Mouse (Mus musculus) v-Abl transformed pro-B cells (cell line): ENCODE measurements around the gene Cspg4.

Experiments
- in situ Hi-C, 2 experiments: fragments of 400-800 bp; cut with MboI; formaldehyde crosslinking; loops; one replicate each; pipeline ENCODE4 v1.15.1; 2025; ENCODE audit not compliant: unreplicated experiment in 2 of 2

Cspg4 gene

DNA sequence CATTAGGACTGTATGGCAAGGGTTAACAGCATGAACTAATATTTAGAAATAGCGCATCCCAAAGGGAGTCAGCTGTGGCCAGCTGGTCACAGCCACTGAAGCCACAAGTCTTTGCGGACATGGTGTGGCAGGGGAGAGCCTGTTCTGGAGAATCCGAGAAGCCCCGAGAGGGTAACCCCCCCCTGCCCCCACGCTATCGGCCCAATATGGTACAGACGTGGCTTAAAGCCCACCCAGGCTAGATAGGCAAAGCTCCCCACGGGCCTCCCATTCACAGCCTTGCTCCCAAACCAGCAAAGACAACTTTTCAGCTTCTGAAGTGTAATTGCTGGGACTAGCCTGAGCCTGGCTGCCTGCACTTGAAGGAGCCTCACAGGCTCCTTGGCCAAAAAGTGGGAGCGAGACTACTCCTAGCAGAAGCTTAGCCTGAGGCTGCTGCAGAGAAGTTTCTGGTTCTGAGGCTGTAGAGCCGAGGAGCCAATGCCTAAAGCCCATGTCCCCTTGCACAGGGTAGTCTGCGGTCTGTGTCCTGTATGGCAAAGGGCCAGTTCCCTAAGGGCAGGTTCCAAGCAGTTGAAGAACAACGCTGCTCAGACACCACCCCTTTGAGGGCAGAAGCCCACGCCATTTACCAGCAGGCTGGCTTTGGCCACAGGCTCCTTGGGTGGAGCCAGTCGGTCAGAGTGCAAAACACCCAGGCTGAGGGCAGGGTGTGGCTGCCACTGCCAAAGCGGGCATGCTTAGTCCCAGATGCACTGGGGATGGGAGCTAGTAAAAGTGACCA is 4.2 kb upstream of the Cspg4 start:
- in situ Hi-C loops: loop anchor here (25.0 kb wide), 3 partner anchors 1423 to 1827 kb away; partner anchors contain the start of gene Loxl1 (in 1 of the 2)

DNA sequence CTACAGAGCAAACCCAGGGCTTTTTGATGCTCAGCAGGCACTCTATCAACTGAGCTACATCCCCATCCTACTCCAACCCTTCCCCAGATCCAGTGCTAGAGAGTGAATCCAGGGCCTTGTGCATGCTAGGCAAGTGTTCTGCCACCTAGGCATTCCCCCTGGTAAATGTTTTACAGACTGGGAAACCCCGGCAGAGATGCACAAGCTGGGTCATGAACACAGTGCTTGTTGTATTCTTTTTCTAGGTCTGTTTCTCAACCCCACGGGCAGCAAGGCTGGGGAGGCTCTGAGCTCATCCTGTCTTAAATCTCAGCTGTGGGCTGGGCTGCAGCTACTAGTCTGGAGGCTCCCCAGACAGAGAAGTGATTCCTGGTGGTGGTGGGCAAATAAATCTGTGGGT is 2.0 kb upstream of the Cspg4 start:
- in situ Hi-C loops: loop anchor here (25.0 kb wide), 3 partner anchors 1426 to 1824 kb away; partner anchors contain the start of gene Loxl1 (in 1 of the 2)

DNA sequence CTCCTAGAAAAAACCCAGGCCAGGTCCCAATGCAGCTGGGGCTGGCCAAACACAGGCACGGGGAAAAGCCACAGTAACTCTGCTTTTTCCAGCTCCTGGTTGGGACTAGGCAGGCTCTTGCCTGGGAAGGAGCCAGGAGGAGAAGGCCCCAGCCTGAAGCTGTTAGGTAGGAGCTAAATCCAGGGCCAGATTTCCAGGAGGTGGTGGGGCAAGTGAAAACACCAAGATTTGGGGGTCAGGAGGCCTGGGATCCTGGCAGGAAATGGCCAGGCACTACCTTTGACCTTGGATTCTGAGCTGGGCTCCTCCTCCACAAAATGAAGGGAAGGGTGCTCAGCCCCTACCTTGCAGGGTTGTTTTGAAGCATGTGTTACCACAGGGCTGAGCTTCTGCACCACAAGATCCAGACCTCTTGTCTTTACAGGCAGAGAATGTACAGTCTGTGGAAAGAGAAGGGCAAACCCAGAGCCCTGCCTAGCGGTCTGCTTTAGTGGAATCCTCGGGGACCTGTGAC is 560 bp upstream of the Cspg4 start, which contains the start of gene Odf3l1:
Odf3l1 (minus strand) TSS at position 464 of the 514 bp plus-strand sequence.
- in situ Hi-C loops: loop anchor here (25.0 kb wide), 3 partner anchors 1427 to 1823 kb away; partner anchors contain the start of gene Loxl1 (in 1 of the 2)

DNA sequence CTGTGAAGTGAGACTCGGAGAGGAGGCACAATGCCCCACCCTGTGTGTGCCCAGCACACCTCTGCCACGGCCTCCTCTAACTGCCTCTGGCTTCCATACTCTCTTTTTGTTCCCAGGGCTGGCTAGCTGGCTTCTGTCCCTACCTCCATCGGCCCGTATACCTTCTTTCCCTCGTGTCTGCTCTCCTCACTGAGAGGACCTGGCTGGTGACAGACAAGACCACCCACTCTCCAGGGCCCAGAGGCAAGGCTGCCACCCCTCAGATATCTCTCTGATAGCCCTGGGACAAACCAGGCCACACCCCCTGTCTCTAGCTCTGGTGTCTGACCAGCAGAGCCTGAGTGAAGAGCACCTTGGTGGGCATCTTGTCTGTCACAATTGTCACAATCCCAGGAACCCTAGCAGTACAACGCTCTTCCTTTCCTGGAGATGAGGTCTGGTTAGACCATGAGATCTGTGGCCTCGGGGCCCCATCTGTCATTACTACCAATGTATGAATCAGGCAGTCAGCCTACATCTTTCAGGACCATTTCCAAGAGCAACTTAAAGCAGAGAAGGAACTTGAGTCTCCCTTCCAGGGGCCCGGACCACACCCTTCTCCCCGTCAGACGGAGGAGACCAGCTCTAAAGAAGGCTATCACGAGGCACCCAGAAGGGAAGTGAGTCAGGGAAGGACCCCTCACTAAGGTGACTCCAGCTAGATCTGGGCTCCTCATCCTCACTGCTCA is 1.0 kb downstream of the Cspg4 start:
- in situ Hi-C loops: loop anchor here (25.0 kb wide), 3 partner anchors 1429 to 1821 kb away; partner anchors contain the start of gene Loxl1 (in 1 of the 2)

DNA sequence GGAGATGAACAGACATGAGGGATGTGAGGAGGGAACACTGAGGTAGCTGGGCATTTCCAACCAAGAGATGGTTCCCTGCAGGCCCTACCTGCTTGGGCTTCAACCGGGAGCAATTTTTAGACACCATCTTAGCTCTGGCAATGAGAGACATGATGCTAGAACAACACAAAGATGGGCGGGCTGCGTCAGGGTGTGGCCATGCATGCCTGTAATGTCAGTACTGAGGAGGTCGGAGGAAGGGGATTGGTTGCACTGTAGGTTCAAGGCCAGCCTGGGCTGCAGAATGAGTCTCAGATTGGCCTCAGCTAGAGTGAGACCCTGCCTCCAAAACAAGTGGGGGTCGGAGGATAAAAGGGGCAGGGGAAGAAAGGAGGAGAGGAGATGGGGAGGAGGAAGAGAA is 1.6 kb downstream of the Cspg4 start:
- in situ Hi-C loops: loop anchor here (25.0 kb wide), 3 partner anchors 1429 to 1821 kb away; partner anchors contain the start of gene Loxl1 (in 1 of the 2)

DNA sequence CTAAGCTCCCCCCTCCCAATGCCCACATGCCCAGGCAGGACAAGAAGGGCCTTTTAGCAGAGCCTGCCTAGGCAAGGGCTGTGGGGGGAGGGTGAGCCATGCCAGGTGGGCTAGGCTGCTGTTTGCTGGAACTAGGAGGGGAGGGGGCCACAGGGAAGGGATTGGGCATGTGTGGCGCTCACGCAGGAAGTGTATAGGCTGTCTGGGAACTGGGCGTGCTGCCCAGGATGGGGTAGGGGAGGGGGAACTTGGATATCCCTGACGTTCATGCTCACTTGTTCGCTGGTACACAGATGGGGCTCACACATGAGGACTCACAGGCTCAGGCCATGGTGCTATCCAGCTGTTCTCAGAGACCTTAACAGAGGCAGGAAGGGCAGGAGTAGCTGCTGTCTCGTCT is 3.5 kb downstream of the Cspg4 start:
- in situ Hi-C loops: loop anchor here (25.0 kb wide), 3 partner anchors 1431 to 1819 kb away; partner anchors contain the start of gene Loxl1 (in 1 of the 2)

DNA sequence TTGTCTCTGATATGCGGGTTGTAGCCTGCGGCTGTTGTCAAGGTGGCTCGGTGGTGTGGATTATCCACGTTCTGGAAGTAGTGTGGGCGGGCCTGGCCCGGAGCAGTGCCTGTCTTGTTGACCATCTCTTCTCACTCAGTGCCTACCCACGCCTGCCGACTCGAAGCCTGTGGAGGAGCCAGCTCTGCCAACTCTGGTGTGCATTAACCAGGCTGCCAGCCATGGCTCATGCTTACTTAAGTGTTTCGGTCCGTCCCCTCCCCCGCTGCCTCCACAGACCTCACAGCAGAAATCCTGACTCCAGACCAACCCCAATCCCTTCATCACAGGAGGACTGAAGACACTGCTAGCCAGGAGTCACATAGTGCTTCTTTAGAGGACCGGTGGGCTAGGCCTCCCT is 4.7 kb downstream of the Cspg4 start:
- in situ Hi-C loops: loop anchor here (25.0 kb wide), 3 partner anchors 1432 to 1818 kb away; partner anchors contain the start of gene Loxl1 (in 1 of the 2)

DNA sequence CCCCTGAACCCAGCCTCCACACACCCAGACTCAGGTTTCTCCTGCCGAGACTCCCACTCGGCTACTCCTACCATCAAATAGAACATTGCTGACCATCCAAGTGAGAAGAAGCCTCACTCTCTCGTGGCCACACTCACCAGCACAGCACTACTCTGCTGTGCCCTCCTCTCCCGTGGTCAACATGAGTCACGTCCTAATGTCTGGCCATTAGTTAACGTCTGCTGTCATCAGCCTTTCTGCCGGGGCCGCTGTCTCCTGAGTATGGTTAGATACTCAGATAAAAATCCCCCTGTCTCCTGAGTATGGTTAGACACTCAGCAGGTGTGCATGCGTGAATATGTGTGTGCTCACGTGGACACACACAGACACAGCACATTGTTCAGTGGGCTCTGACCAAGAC is 5.9 kb downstream of the Cspg4 start:
- in situ Hi-C loops: loop anchor here (25.0 kb wide), 3 partner anchors 1433 to 1817 kb away; partner anchors contain the start of gene Loxl1 (in 1 of the 2)

DNA sequence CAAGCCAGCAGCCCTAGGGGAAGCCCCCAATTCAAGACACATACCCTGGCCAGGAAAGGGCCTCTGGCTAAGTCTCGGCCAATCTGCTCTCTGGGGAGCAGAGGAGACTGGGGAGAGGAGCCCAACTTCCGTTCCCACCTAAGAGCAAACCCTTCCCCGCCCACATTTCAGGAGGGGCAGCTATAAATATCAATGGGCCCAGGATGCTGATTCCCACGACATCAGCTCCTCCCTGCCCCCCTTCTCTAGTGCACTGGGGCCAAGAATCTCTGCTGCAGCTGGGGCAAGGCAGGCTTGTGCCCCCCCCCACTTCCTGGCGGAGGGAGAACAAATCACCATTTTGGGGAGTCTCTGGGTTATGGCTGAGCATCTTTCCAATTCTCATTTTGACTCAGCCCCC is 6.4 kb downstream of the Cspg4 start:
- in situ Hi-C loops: loop anchor here (25.0 kb wide), 3 partner anchors 1434 to 1816 kb away; partner anchors contain the start of gene Loxl1 (in 1 of the 2)

DNA sequence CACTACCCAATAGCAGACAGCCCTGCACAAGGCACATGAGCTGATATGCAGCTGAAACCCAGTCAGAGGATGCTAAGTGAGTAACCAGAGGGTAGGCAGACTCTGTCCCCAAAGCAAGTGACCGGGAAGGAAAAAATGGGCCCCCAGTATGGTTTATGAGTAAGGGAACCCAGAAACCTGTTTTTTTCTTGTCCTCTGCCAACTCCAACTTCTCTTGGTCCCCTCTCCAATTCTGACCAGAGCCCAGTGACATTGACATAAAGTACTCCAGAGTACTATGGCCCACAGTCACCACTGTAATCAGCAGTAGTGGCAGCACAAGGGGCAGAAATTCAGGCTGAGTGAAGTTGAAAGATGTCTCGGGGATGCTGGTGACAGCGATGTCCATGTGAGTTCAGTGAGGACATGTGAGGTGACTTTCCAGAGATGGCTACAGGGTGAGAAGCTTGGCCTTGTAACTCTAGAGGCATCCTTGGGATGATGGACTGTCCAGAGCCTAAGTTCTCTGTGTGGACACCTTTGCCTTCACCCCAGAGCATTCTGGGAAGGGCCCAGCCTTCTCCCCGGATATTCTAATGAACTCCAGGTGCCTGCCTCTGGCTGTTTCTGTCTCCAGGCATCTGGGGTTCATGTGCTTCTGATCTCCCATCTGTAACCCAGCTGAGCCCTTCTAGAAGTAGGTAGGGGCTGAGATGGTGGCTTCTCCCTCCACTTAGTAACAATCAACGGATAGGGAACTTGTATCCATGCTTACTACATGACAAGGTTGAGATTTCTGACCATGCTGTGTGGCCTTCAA is 7.5 kb downstream of the Cspg4 start:
- in situ Hi-C loops: loop anchor here (25.0 kb wide), 3 partner anchors 1435 to 1815 kb away; partner anchors contain the start of gene Loxl1 (in 1 of the 2)

DNA sequence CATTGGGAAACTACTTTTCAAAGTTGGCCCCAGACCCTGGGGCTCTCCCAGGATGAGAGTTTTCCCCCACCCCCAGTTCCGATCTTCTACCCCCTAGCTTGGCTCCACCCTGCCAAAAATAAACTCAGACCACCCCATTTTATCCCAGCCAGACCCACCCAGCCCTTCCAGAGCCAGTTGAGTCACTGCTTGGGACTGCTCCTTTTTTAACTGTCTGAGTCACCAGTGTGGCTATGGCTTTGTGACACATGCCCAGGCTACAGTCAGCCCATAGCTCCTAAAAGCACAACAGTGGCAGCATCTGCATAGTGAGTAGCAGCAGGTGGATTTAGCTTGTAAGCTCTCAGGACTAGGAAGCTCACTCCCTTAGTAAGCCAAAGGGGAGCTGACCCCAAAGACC is 8.3 kb downstream of the Cspg4 start:
- in situ Hi-C loops: loop anchor here (25.0 kb wide), 3 partner anchors 1436 to 1814 kb away; partner anchors contain the start of gene Loxl1 (in 1 of the 2)

DNA sequence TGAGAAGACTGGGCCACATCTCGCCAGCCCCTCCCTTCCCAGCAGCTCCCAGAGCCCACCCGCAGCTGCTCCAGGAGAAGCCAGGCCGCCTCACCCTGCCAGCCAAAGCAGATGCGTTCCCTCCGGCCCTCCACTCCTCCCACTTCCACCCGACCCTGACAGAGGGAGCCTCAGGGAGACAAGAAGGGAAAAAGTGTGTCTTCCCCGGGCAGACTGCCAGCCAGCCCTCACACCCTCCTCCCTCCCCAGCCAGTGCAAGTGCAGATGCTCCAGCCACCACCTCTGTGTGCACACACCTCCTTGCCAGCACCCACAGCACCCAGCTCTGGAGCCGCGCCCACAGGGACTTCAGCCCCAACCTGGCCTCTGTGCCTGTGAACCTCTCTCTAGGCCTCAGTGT is 12.0 kb downstream of the Cspg4 start:
- in situ Hi-C loops: loop anchor here in 1 of 2 experiments (25.0 kb wide), 1 partner anchor 1136 kb away; the partner anchor contains the start of gene Cyp11a1

DNA sequence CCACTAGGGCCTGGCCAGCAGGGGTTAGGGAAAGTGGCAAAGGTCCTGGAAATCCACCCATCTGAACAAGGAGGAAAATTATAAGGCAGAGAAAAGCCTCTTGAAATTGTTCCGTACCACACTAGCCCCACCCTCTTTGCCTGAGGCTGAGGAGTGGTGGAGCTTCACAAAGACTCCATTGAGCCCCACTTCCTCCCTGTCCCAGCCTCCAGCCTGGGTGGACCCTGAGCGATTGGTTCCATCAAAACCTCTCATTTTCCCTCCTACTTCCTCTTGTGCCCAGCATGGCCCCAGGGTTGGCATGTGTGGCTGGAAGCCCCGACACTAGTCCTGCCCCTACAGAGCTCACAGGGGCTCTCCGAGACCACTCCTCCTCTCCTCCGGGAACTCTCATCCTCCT is 12.5 kb downstream of the Cspg4 start:
- in situ Hi-C loops: loop anchor here in 1 of 2 experiments (25.0 kb wide), 1 partner anchor 1135 kb away; the partner anchor contains the start of gene Cyp11a1

DNA sequence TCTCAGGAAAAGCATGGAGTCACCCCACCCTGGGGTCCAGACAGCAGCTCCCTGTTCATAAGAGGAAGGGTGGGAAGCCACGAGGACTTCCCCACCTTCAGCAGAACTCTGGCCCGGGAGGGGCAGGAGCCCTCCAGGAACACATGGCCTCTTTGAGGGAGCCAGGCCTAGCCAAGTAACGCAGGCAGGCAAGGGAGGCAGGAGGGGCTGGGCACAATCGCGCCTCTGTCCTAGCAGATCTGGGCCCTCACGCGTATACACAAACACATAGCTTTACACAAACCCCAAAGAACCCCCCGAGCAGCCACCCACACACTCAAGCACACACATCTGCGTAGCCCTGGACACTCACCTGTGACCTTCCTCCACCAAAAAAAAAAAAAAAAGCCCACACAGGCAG is 16.0 kb downstream of the Cspg4 start:
- in situ Hi-C loops: loop anchor here in 1 of 2 experiments (25.0 kb wide), 1 partner anchor 1132 kb away; the partner anchor contains the start of gene Cyp11a1

DNA sequence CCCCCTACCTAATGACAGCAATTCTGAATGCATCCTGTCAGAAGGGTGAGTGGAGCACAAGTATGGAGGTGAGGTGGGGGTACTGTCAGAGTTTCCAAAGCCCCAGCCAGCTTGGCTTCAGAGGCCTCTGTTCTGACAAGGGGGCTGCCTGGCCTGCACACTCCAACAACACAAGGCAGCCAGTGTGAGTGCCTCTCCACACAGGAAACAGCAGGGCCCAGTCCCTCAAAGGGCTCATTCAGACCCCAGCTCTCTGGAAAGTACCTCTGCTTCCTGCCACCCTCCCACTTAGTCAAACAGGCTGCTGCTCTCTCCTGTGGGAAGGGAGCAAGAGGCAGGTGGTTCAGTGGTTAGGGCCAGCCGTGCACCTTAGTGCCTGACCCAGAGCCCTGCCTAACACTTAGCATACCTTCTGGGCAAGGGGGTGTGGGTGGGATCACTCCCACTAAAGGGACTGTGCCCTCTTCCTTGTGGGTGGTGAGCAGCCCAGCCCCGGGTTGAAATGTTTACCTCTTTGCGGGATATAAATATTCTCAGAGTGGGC is 16.8 kb downstream of the Cspg4 start:
- in situ Hi-C loops: loop anchor here in 1 of 2 experiments (25.0 kb wide), 1 partner anchor 1131 kb away; the partner anchor contains the start of gene Cyp11a1

DNA sequence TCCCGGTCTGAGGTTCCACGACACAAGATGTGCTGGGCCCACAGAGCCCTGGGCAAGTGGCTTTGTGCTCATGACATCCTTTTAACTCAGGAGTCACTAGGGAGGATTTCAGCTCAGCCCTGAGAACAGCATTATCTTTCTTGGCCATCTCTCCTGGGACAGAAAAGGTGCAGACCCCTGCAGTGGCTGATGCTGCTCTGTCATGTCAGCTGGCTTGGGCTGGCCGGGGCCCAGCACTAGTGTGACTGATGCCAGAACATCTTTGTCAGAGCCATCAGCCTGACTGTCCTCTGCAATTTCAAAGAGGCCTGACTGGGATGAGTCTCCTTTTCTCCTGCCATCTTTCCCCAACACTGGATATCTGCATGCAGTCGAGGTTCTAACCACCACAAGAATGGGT is 17.4 kb downstream of the Cspg4 start:
- in situ Hi-C loops: loop anchor here in 1 of 2 experiments (25.0 kb wide), 1 partner anchor 1130 kb away; the partner anchor contains the start of gene Cyp11a1

DNA sequence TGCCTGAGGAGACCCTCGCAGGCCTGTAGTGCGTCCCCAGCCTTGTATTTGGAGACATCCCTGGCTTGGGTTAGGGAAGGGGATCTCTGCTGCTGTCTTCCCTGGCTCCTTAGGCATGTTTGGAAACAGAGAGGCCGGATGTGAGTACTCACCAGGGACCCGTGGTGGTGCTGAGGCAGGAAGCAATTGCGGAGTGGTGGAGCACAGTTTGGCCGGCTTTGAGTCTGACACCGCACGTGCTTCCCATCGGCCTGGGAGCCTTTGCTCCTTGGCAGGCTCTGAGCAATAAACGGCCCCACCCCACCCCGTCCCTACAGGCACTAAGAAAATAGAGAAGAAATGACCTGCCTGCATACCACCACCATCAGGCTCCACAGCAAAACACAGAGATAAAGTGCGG is 18.0 kb downstream of the Cspg4 start:
- in situ Hi-C loops: loop anchor here in 1 of 2 experiments (25.0 kb wide), 1 partner anchor 1129 kb away; the partner anchor contains the start of gene Cyp11a1

DNA sequence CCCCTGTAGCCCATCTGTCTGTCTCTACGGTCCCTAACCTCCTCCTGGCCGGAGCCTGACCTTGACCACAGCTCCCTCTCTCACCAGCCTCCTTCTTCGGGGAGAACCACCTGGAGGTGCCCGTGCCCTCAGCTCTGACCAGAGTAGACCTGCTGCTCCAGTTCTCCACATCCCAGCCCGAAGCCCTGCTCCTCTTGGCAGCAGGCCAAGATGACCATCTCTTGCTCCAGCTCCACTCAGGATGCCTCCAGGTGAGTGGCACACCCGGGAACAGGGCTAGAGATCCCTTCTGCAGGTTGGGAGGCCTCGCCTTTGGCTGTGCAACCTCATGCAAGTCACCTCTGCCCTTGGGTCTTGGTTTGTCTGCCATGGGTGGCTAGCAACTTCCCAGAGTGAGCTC is 18.6 kb downstream of the Cspg4 start:
- in situ Hi-C loops: loop anchor here in 1 of 2 experiments (25.0 kb wide), 1 partner anchor 1129 kb away; the partner anchor contains the start of gene Cyp11a1

DNA sequence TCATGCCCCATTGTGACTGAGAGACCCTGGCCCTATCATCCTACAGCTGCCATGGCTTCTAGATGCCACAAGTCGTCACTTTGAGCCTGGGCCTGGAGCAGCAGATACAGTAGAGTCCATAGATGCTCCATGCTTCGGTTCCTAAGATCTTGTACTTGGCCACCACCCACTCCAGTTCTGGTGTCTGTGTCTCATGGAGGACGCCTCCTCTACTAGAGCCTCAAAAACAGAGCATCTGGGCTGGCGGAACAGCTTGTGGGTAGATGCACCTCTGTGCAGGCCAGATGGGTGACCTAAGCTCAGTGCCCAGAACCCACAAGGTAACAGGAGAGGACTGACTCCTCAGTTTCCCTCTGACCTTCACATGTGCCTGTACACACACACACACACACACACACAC is 19.5 kb downstream of the Cspg4 start:
- in situ Hi-C loops: loop anchor here in 1 of 2 experiments (25.0 kb wide), 1 partner anchor 1128 kb away; the partner anchor contains the start of gene Cyp11a1
